Mouse (Mus musculus) forebrain, embryonic 12.5 days (tissue): ENCODE data around the gene Six4. TPM values are rescaled to one million over a fixed set of nuclear protein-coding genes. Genes with fewer than 3 reads are reported as not detected.
"Not testable (repeated sequence)": the region's sequence is repeated elsewhere in the genome, so short reads cannot be mapped to it uniquely, and the experiment has no call there.

Experiments
- ATAC-seq: fragments of 200-750 bp; cut with Nextera tagmentation; 2 replicates; pipeline ENCODE4 v1.8.0; 2017; ENCODE audit warnings: moderate TSS enrichment; ENCODE audit not compliant: low FRiP score
- H3K27ac ChIP-seq: fragments of 300-500 bp; sonication (generic); 2 replicates; pipeline ENCODE4 v1.5.1; 2016; ENCODE audit warnings: mild to moderate bottlenecking
- H3K27me3 ChIP-seq: fragments of 300-500 bp; sonication (generic); 2 replicates; pipeline ENCODE4 v1.6.1; 2016; ENCODE audit warnings: mild to moderate bottlenecking
- H3K36me3 ChIP-seq: fragments of 300-500 bp; sonication (generic); replicated peaks from 2 replicates; pipeline ENCODE4 v1.6.1; 2016; ENCODE audit warnings: mild to moderate bottlenecking
- H3K4me1 ChIP-seq: fragments of 300-500 bp; sonication (generic); 2 replicates; pipeline ENCODE4 v1.6.1; 2016
- H3K4me2 ChIP-seq: fragments of 300-500 bp; sonication (generic); 2 replicates; pipeline ENCODE4 v1.6.1; 2016; ENCODE audit warnings: mild to moderate bottlenecking, moderate library complexity
- H3K4me3 ChIP-seq: fragments of 300-500 bp; sonication (generic); replicated peaks from 2 replicates; pipeline ENCODE4 v1.5.1; 2016; ENCODE audit warnings: mild to moderate bottlenecking
- H3K9ac ChIP-seq: fragments of 300-500 bp; sonication (generic); 2 replicates; pipeline ENCODE4 v1.6.1; 2016; ENCODE audit warnings: mild to moderate bottlenecking
- H3K9me3 ChIP-seq: fragments of 300-500 bp; sonication (generic); 2 replicates; pipeline ENCODE4 v1.6.1; 2016
- WGBS: fragments of 180-500 bp; shearing (Covaris S2); methylation state at CpG from one replicate; pipeline ENCODE4 v1.1.7; 2016; 5-methylcytosine and 5-hydroxymethylcytosine counted together
- polyA plus RNA-seq: library from polyadenylated mRNA; unstranded; fragments of >200 nt; fragmentation: Nextera tagmentation; extraction: Ambion mirVana; gene quantifications from 2 replicates; pipeline ENCODE4 v1.2.1, GENCODE M21; 2016

Gene Six4
- polyA plus RNA-seq, 1 experiment from 2014 or later = 4.0 TPM

GRCm38 (mm10) chr12:73110431-73111111 is 2.7 kb downstream of the Six4 start:
- ATAC-seq = no peak
- Histone ChIP-seq H3K27me3 (peaks cover 23% of the 10 kb centered on the region), H3K27ac (no peak overlapping the region), H3K36me3 (0 out of 2 replicates have a peak, but pooled peaks cover 4% of the 10 kb centered on the region), H3K9me3 (no peaks in the 10 kb centered on the region), H3K4me1 (peaks cover 23% of the 10 kb centered on the region), H3K4me3 (peak overlapping the region; percentile 72), H3K4me2 (peak overlapping the region; percentile 98), H3K9ac (peak overlapping the region; percentile 75)
- 3% methylated on average over 23 of the region's 23 CpGs for WGBS

GRCm38 (mm10) chr12:73107821-73108220 is 5.4 kb downstream of the Six4 start:
- peaks cover 16% of the 10 kb centered on the region for H3K36me3 ChIP-seq
- WGBS = 75% methylated on average over 2 of the region's 2 CpGs
- H3K4me2 ChIP-seq = no peak overlapping the region
- H3K9ac ChIP-seq = no peak overlapping the region
- H3K27me3 ChIP-seq = peaks cover 16% of the 10 kb centered on the region
- no peak overlapping the region for H3K4me3 ChIP-seq
- H3K4me1 ChIP-seq = peaks cover 20% of the 10 kb centered on the region
- H3K9me3 ChIP-seq = no peaks in the 10 kb centered on the region
- no peak overlapping the region for H3K27ac ChIP-seq
- ATAC-seq = no peak

DNA sequence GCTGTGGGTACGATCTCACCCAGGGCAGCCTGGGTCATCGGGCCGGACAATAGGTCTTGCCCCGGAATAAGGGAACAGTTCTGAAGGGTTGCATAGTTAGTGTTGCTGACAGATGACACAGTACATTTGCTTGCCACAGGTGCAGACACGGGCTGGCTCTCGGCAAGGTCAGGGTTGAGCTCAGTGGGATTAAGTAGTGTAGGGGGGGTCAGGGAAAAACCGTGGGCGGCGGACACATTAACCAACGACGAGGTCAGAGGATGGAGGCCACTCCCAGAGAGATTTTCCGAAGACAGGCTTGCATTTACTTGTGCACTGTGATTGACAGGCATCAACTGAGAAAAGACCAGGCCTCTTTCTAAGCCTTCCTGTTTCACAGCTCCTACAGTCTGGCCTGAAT is 9.5 kb downstream of the Six4 start:
- Histone ChIP-seq H3K36me3 (peaks cover 16% of the 10 kb centered on the region), H3K4me1 (no peaks in the 10 kb centered on the region), H3K27me3 (no peaks in the 10 kb centered on the region), H3K4me3 (no peak overlapping the region), H3K9me3 (no peaks in the 10 kb centered on the region), H3K27ac (no peak overlapping the region), H3K4me2 (no peak overlapping the region), H3K9ac (no peak overlapping the region)
- no peak for ATAC-seq
- WGBS = 89% methylated on average over 12 of the region's 12 CpGs

DNA sequence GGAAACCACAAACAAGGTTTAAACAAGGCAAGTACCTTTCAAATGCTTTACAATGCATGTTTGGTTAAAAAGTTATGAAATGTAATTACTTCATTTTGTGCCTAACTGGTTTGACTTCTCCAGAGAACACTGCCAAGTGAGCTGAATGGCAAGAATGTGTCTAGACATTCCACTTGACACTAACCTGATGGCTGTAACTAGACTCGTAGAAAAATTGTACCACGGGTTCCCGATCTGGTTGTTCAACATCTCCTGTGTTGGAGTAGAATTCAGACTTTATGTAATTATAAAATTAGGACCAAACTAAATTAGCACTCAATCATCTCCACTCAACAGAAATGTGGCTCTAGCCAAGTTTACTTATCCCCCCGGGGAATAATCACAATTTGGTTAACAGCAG is 14.7 kb downstream of the Six4 start:
- ATAC-seq = no peak
- H3K27me3 ChIP-seq = no peaks in the 10 kb centered on the region

DNA sequence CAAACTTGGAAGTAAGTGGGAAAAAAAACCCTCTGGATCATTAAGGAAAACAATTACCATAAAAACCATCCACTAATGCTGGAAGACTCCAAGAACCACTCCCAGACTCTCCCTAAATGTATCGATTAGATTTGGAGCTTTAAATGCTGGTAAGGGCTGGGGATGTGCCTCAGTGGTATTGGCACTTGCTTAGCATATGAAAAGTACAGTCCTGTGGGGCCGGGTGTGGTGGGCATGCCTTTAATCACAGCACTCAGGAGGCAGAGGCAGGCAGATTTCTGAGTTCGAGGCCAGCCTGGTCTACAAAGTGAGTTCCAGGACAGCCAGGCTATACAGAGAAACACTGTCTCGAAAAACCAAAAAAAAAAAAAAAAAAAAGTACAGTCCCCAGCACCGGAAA is 17.1 kb downstream of the Six4 start:
- not testable (repeated sequence) for H3K9me3 ChIP-seq, H3K27ac ChIP-seq, ATAC-seq, H3K9ac ChIP-seq, H3K4me3 ChIP-seq, H3K4me2 ChIP-seq, H3K27me3 ChIP-seq, H3K4me1 ChIP-seq, H3K36me3 ChIP-seq
- 96% methylated on average over 5 of the region's 5 CpGs for WGBS

More for the DNA sequence above, 14.7 kb downstream of the Six4 start:
- Histone ChIP-seq H3K4me1 (no peaks in the 10 kb centered on the region), H3K9ac (no peak overlapping the region), H3K4me2 (no peak overlapping the region), H3K27ac (no peak overlapping the region), H3K36me3 (peaks cover 9% of the 10 kb centered on the region), H3K9me3 (no peaks in the 10 kb centered on the region), H3K4me3 (no peak overlapping the region)
- 90% methylated on average over 4 of the region's 4 CpGs for WGBS

- no peak for ATAC-seq
- Histone ChIP-seq H3K9ac (no peak overlapping the region), H3K4me1 (no peaks in the 10 kb centered on the region), H3K9me3 (no peaks in the 10 kb centered on the region), H3K36me3 (no peaks in the 10 kb centered on the region), H3K4me2 (no peak overlapping the region), H3K27me3 (no peaks in the 10 kb centered on the region), H3K4me3 (no peak overlapping the region), H3K27ac (no peak overlapping the region)
- 44% methylated on average over 2 of the region's 2 CpGs for WGBS
Measured at GRCm38 (mm10) chr12:73094605-73095004, 18.7 kb downstream of the Six4 start.

- Histone ChIP-seq H3K9me3 (no peaks in the 10 kb centered on the region), H3K4me3 (no peak overlapping the region), H3K4me1 (no peaks in the 10 kb centered on the region), H3K27ac (no peak overlapping the region), H3K4me2 (no peak overlapping the region), H3K9ac (no peak overlapping the region), H3K36me3 (no peaks in the 10 kb centered on the region), H3K27me3 (no peaks in the 10 kb centered on the region)
- ATAC-seq = no peak
- WGBS = 81% methylated on average over 2 of the region's 2 CpGs
Measured at GRCm38 (mm10) chr12:73094189-73094588, 19.1 kb downstream of the Six4 start.

DNA sequence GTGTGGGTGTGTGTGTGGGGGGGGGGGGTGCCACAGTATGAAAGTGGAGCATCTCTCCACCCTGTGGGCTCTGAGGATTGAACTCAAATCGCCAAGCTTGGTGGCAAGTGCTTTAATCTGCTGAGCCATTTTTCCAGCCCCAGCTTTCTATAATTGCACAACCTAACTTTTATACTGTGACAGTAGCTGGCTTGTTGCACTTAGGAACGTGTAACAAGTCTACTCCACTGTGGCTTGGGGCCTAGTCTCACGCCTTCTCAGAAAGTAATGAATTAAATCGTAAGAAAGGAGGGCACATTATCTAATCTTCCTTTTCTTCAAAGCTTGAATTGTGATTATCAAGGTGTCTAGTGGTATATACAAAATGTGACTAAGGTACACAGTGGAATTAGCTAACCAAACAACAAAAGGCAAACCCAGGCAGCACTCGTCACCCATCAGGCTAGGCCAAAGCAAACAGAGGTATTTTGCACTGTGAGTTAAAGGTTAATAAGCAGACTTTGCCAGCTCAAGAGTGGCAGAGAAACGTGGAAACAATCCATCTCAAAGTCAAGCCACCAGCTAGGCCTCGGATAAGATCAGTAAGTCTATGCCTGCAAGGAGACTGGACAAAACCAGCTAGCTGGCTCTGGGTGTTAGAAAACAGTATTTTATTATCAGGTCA is 22.5 kb downstream of the Six4 start:
- 80% methylated on average over 7 of the region's 7 CpGs for WGBS
- H3K9me3 ChIP-seq = no peaks in the 10 kb centered on the region

DNA sequence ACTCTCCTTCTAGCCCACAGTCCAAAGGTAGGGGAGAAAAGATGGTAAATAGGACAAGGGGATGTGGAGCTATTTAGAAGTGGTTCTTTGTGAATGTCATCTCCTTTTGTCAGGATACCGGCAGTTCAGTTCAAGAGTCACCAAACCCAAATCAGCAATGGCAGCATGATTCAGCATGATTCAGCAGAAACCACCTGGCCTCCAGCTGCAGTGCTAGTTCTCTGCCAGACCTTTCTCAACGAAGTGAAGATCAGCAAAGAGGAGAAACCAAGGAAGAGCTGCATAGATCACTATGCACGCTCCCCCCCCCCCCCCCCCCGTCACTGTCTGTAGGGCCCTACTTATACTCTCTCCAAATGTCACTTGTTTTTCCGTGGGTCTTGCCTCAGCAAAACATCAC is 24.3 kb downstream of the Six4 start:
- no peak for ATAC-seq
- Histone ChIP-seq H3K9me3 (no peaks in the 10 kb centered on the region), H3K4me1 (no peaks in the 10 kb centered on the region), H3K36me3 (no peaks in the 10 kb centered on the region), H3K27me3 (no peaks in the 10 kb centered on the region), H3K4me2 (no peak overlapping the region), H3K4me3 (no peak overlapping the region), H3K27ac (no peak overlapping the region), H3K9ac (no peak overlapping the region)
- 68% methylated on average over 5 of the region's 5 CpGs for WGBS

More for the DNA sequence above, 22.5 kb downstream of the Six4 start:
- Histone ChIP-seq H3K27ac (no peak overlapping the region), H3K36me3 (no peaks in the 10 kb centered on the region), H3K27me3 (no peaks in the 10 kb centered on the region), H3K9ac (no peak overlapping the region), H3K4me1 (no peaks in the 10 kb centered on the region), H3K4me3 (no peak overlapping the region), H3K4me2 (no peak overlapping the region)
- no peak for ATAC-seq

GRCm38 (mm10) chr12:73088500-73088899 is 24.8 kb downstream of the Six4 start:
- ATAC-seq = no peak
- Histone ChIP-seq H3K27me3 (no peaks in the 10 kb centered on the region), H3K36me3 (no peaks in the 10 kb centered on the region), H3K27ac (no peak overlapping the region), H3K9me3 (no peaks in the 10 kb centered on the region), H3K4me1 (no peaks in the 10 kb centered on the region), H3K9ac (no peak overlapping the region), H3K4me3 (no peak overlapping the region), H3K4me2 (no peak overlapping the region)
- WGBS = 78% methylated on average over 5 of the region's 5 CpGs

DNA sequence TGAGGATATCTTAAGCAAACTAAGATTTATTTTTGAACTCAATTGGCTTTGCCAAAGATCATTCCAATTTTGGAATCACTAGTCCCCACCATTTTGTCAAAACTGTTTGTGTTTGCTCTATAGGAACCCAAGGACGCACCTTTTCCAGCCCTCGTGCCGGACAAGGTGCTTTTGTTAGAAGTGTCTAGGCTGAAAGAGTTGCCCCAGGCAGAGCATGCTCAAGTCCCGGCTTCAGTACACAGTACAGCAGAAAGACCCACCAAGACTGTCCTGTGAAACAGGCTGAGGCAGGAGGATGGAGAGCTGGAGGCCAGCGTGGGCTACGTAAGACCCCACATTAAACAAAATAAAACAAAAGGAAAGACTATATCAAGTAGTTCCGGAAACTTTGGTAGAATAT is 26.2 kb downstream of the Six4 start:
- no peak overlapping the region for H3K4me2 ChIP-seq
- H3K27me3 ChIP-seq = no peaks in the 10 kb centered on the region
- H3K36me3 ChIP-seq = no peaks in the 10 kb centered on the region
- no peaks in the 10 kb centered on the region for H3K4me1 ChIP-seq
- ATAC-seq = no peak
- WGBS = 89% methylated on average over 7 of the region's 7 CpGs
- no peak overlapping the region for H3K4me3 ChIP-seq
- H3K9ac ChIP-seq = no peak overlapping the region
- no peaks in the 10 kb centered on the region for H3K9me3 ChIP-seq
- H3K27ac ChIP-seq = no peak overlapping the region

GRCm38 (mm10) chr12:73085739-73086630 is 27.3 kb downstream of the Six4 start:
- H3K27ac ChIP-seq = no peak overlapping the region
- no peak for ATAC-seq

More at GRCm38 (mm10) chr12:73085739-73086630, 27.3 kb downstream of the Six4 start:
- H3K4me1 ChIP-seq = no peaks in the 10 kb centered on the region
- no peaks in the 10 kb centered on the region for H3K36me3 ChIP-seq
- 22% methylated on average over 11 of the region's 11 CpGs for WGBS
- H3K27me3 ChIP-seq = no peaks in the 10 kb centered on the region
- H3K4me3 ChIP-seq = no peak overlapping the region
- H3K4me2 ChIP-seq = no peak overlapping the region
- H3K9me3 ChIP-seq = no peaks in the 10 kb centered on the region
- H3K9ac ChIP-seq = no peak overlapping the region
